Mouse (Mus musculus) testis, adult 2 months (tissue): ENCODE results near the gene P4ha1.

Experiments
- CTCF ChIP-seq: fragments of 200-500 bp; IDR thresholded peaks from 2 replicates; pipeline ENCODE4 v1.5.1; 2012; ENCODE audit warnings: low read depth, mild to moderate bottlenecking, inconsistent platforms, low read length, moderate library complexity; ENCODE audit not compliant: control insufficient read depth, insufficient read depth, insufficient replicate concordance
- POLR2A ChIP-seq: fragments of 200-500 bp; IDR thresholded peaks from 2 replicates; pipeline ENCODE4 v1.6.1; 2012; ENCODE audit warnings: low read depth, mild to moderate bottlenecking, inconsistent platforms, low read length, moderate library complexity; ENCODE audit not compliant: control insufficient read depth

DNA sequence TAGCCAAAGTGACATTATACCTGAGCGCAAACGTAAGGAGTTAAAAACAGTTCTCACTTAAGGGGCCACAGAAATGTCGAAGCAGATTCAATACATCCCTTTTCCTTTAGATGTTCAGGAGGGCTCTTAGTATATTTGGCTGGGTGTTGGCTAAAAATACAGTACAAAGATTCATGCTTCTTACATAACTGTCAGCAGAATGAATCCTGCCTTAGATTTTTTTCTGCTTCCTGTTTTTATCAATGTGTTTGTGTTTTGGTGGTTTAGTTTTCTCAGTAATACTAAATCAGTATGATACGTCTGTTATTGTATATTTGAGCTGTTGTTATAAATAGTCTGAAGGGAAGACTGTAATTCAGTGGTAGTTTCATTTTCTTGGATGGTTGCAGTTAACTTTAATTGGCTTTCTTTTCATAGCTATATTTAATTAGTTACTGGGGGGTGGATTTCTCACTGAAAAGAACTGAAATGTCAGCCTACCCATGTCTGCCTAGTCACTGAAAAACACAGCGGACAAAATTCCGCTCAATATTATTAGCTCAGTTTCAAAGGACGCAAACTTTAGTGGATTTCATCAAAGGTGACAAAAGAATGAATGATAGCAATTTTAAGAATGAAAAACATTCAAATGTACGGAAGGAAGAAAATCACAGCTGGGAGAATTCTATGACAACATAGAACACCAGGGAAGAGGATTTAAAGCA lies 3.7 kb downstream of the P4ha1 start:
- TF ChIP-seq POLR2A (no peak), CTCF (no peak)
